Mouse (Mus musculus): ENCODE results near the gene Ldb1.

DNA sequence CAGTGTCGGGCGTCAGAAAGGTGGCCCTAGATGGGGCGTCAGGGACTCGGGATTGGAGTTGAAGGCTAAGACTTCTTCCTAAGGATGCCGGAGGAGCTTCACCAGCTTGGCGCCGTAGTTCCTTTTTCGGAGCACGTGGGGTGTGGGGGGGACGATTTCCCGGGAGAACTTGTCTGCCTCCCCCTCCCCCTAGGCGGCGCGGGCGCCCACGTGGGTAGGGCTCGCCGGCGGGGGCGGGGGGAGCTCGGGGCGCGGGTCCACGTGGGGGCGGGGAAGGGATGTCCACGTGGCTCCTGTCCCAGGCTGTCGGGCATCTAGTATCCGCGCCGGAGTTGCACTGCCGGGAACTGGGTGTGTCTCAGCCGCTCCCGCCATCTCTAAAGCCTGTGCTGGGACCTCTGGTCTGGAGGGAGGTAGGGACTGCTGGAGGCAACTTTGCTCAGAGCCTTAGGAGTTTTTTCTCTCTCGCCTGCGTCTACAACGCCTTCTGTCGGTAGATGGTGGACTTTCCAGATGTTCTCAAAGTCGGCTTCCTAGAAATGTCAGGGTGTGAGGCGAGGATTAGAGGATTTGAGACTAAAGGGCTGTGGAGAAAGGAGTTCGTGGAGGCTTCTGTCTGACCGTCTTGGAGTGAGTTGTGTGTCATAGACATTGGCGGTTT is 12.1 kb upstream of the Ldb1 start:
- TF ChIP-seq UBTF (IDR thresholded peaks at IDR 0.05; ENCODE audit: low read depth, low read length) = peak; percentile 14; the same call in 1 of the 2 replicates
- TF ChIP-seq ZMIZ1 (IDR thresholded peaks at IDR 0.05; ENCODE audit: low read depth, low read length) = no peak
- peak in 1 of 2 experiments; percentile 43; a peak in 2 of 4 replicates for TF ChIP-seq CTCF (conservative IDR thresholded peaks at IDR 0.05 in 1 of 2, IDR thresholded peaks at IDR 0.05 in 1 of 2; ENCODE audit: low read depth in 2 of 2, low read length in 2 of 2)
- TF ChIP-seq MAX (IDR thresholded peaks at IDR 0.05; ENCODE audit: low read length) = peak; percentile 93
